ENCODE assay signal across 8 mouse cellular contexts in the genomic region with DNA sequence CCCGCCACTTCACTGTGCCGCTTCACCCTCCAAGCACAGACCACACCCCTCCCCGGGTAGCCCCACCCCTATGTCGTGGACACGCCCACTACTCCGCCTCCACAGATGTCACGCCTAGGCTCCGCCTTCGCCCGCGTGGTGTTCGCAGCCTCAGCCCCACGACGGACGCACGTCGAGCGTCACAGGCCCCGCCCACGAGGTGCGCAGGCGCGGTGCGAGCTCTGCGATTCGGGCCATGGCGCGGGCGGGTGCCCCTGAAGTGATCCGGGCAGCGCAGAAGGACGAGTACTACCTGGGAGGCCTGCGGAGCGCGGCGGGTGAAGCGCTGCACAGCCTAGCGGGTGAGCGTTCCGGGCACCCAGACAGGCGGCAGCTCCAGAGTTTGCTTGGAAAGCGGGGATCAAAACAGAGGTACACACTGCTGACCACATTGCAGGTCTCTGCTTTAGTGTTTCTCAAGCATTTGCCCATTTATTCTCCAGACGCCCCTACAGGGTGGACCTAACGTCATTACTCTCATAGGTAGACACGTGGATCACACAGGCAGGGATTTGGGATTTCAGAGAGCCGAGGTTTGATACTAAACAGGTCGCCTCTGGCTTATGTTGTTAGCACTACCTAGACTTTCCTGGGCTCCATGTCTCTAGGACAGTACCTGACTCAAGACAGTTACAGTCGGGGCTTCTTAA. TPM values are rescaled to one million over a fixed set of nuclear protein-coding genes. Genes with fewer than 3 reads are reported as not detected.
DNase-seq lines count a peak whose midpoint lies in the region; ATAC-seq lines count a peak whose summit lies in the region.

A gene (plus strand): TSS at position 183 of the 689 bp plus-strand sequence.

- peak; percentile 93 for ATAC-seq in heart, embryonic 13.5 days (ENCODE audit: extremely low read depth, insufficient number of reproducible peaks, low FRiP score, low TSS enrichment)
- peak; percentile 92 for ATAC-seq in liver, embryonic 12.5 days
- peak; percentile 86 for ATAC-seq in stomach, embryonic 15.5 days (ENCODE audit: insufficient read depth, low FRiP score, low read depth)

- H3K27ac ChIP-seq in brown adipose tissue, adult 24 weeks (replicated peaks; ENCODE audit: low read depth, low read length): peak within 1 kb of the TSS; percentile 67
- peak within 1 kb of the TSS; percentile 84 for H3K27ac ChIP-seq in heart, embryonic 13.5 days (replicated peaks)
- peak within 1 kb of the TSS; percentile 87 for H3K27ac ChIP-seq in liver, embryonic 12.5 days
- peak within 1 kb of the TSS; percentile 80 for H3K27ac ChIP-seq in stomach, embryonic 15.5 days

- DNase-seq in CD4-positive, CD25-positive, alpha-beta regulatory T cell, adult 2 months (ENCODE audit: low read depth, low spot score): peak; percentile 100
- DNase-seq in fat pad, adult 2 months (ENCODE audit: extremely low read depth, low read depth, low spot score): peak; percentile 59
- DNase-seq in kidney, postnatal 10 days: peak; percentile 98
- DNase-seq in natural killer cell, adult 2 months (ENCODE audit: low spot score in 2 of 2): peak; percentile 97 to 98

- 0 out of 2 replicates have a peak, but pooled peaks cover 7% of the 10 kb centered on the region for H3K4me1 ChIP-seq in brown adipose tissue, adult 24 weeks (ENCODE audit: control insufficient read depth, insufficient read depth, insufficient read length, low read length)
- peaks cover 22% of the 10 kb centered on the region for H3K4me1 ChIP-seq in heart, embryonic 13.5 days
- H3K4me1 ChIP-seq in liver, embryonic 12.5 days: peaks cover 47% of the 10 kb centered on the region
- peaks cover 19% of the 10 kb centered on the region for H3K4me1 ChIP-seq in stomach, embryonic 15.5 days

- peak within 1 kb of the TSS; percentile 92 for H3K9ac ChIP-seq in heart, embryonic 13.5 days
- H3K9ac ChIP-seq in liver, embryonic 12.5 days: peak within 1 kb of the TSS; percentile 83
- H3K9ac ChIP-seq in stomach, embryonic 15.5 days: peak within 1 kb of the TSS; percentile 82

- peak within 1 kb of the TSS; percentile 85 for H3K4me2 ChIP-seq in heart, embryonic 13.5 days
- H3K4me2 ChIP-seq in liver, embryonic 12.5 days: peak within 1 kb of the TSS; percentile 81
- H3K4me2 ChIP-seq in stomach, embryonic 15.5 days: peak within 1 kb of the TSS; percentile 69

- H3K4me3 ChIP-seq in brown adipose tissue, adult 24 weeks (ENCODE audit: insufficient read depth, low read depth, low read length): peak within 1 kb of the TSS; percentile 69
- peak within 1 kb of the TSS; percentile 77 for H3K4me3 ChIP-seq in heart, embryonic 13.5 days
- H3K4me3 ChIP-seq in liver, embryonic 12.5 days: peak within 1 kb of the TSS; percentile 66
- peak within 1 kb of the TSS; percentile 70 for H3K4me3 ChIP-seq in stomach, embryonic 15.5 days (replicated peaks)

- no peaks in the 10 kb centered on the region for H3K9me3 ChIP-seq in heart, embryonic 13.5 days
- H3K9me3 ChIP-seq in liver, embryonic 12.5 days (replicated peaks): no peaks in the 10 kb centered on the region
- no peaks in the 10 kb centered on the region for H3K9me3 ChIP-seq in stomach, embryonic 15.5 days

- peaks cover 21% of the 10 kb centered on the region; the same call in 1 of the 2 replicates for H3K27me3 ChIP-seq in heart, embryonic 13.5 days (replicated peaks)
- peaks cover 14% of the 10 kb centered on the region for H3K27me3 ChIP-seq in liver, embryonic 12.5 days (replicated peaks)
- no peaks in the 10 kb centered on the region for H3K27me3 ChIP-seq in stomach, embryonic 15.5 days (replicated peaks)

- H3K36me3 ChIP-seq in heart, embryonic 13.5 days: peaks cover 39% of the 10 kb centered on the region
- peaks cover 42% of the 10 kb centered on the region for H3K36me3 ChIP-seq in liver, embryonic 12.5 days
- peaks cover 36% of the 10 kb centered on the region for H3K36me3 ChIP-seq in stomach, embryonic 15.5 days

- WGBS in heart, embryonic 13.5 days: 2% methylated on average over 48 of the region's 48 CpGs
- WGBS in liver, embryonic 12.5 days (ENCODE audit: insufficient replicate concordance): under 1% methylated on average over 48 of the region's 48 CpGs
- WGBS in stomach, embryonic 15.5 days: under 1% methylated on average over 48 of the region's 48 CpGs

RNA-seq across cellular contexts. Expression of the gene that starts here (rescaled TPM):
- polyA plus RNA-seq in brown adipose tissue, adult 24 weeks (2012; ENCODE audit: insufficient read depth, insufficient read length, missing spikeins): 15.3 and 16.1 TPM in 2 replicates
- 16.6 and 16.8 TPM in 2 replicates for polyA plus RNA-seq in heart, embryonic 13.5 days (2015; fragmentation: Nextera tagmentation; extraction: Ambion mirVana)
- polyA plus RNA-seq in liver, embryonic 12.5 days (2016; fragmentation: Nextera tagmentation; extraction: Ambion mirVana): 10.3 TPM in 2 replicates
- 18.4 and 19.1 TPM in 2 replicates for polyA plus RNA-seq in stomach, embryonic 15.5 days (2015; fragmentation: Nextera tagmentation; extraction: Ambion mirVana)

Comparison
In these comparisons a context has a peak if more than half of its experiments do, and no peak if none do; other contexts are left out.
1. Peak in every context shown above with its lines: DNase-seq, ATAC-seq, H3K4me3 ChIP-seq and H3K27ac ChIP-seq.